Mouse (Mus musculus) heart, embryonic 10.5 days (tissue): Measurements from ENCODE around the gene Zcchc17. TPM values are rescaled to one million over a fixed set of nuclear protein-coding genes. Genes with fewer than 3 reads are reported as not detected.

Source experiments
- DNase-seq: peaks from one replicate; pipeline ENCODE4 v3.0.0-alpha.2; 2017; ENCODE audit warnings: low spot score
- H3K27ac ChIP-seq: fragments of 300-500 bp; sonication (generic); 2 replicates; pipeline ENCODE4 v1.5.1; 2016; ENCODE audit warnings: mild to moderate bottlenecking
- H3K27me3 ChIP-seq: fragments of 300-500 bp; sonication (generic); 2 replicates; pipeline ENCODE4 v1.6.1; 2016; ENCODE audit warnings: mild to moderate bottlenecking; ENCODE audit not compliant: poor library complexity, insufficient read depth, severe bottlenecking
- H3K36me3 ChIP-seq: fragments of 300-500 bp; sonication (generic); 2 replicates; pipeline ENCODE4 v1.6.1; 2016; ENCODE audit warnings: mild to moderate bottlenecking, moderate library complexity
- H3K4me1 ChIP-seq: fragments of 300-500 bp; sonication (generic); 2 replicates; pipeline ENCODE4 v1.6.1; 2016; ENCODE audit warnings: mild to moderate bottlenecking
- H3K4me3 ChIP-seq: fragments of 300-500 bp; sonication (generic); 2 replicates; pipeline ENCODE4 v1.5.1; 2016; ENCODE audit warnings: mild to moderate bottlenecking, moderate library complexity
- H3K9me3 ChIP-seq: fragments of 300-500 bp; sonication (generic); 2 replicates; pipeline ENCODE4 v1.6.1; 2016; ENCODE audit warnings: mild to moderate bottlenecking, moderate library complexity
- WGBS: fragments of 180-500 bp; shearing (Covaris S2); methylation state at CpG from one replicate; pipeline ENCODE4 v1.1.7; 2016; 5-methylcytosine and 5-hydroxymethylcytosine counted together
- polyA plus RNA-seq: library from polyadenylated mRNA; unstranded; fragments of >200 nt; fragmentation: Nextera tagmentation; extraction: Ambion mirVana; gene quantifications from 2 replicates; pipeline ENCODE4 v1.2.1, GENCODE M21; 2016

Zcchc17 gene
- polyA plus RNA-seq = 52.7 and 55.3 TPM in 2 replicates

DNA sequence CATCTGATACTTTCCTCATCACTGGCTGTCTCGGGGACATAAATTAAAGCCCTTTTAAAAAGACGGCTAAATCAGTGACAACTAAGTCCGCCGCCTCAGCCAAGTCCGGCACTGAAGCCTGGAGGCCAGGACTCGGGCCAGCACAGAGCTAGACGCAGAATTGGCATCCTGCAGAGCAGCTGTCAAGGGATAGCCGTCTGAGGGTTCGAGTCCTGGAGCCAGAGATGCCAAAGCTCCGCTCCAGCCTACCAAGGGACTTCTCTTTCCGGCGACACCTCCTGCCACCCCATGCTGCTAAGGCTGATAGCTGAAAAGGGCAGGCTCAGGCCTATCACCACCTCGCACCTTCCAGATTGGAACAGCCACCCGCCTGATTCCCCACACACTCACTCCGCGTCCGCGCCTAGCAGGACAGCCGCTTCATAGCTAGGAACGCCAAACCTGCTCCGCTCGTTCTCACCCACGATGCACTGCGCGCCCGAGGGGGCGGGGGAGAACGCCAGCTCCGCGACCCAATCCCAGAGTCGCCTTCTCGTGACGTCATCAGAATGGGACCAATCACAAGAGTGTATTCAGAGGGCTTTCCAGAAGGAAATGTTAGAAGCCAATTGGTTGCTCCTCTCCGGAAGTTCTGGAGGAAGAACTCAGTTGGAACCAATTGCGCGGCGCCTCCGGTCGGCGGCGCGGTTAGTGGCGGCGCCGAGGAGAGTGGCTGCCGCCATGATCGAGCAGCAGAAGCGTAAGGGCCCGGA is at the start of gene Zcchc17, which contains the start of gene Snrnp40:
TSS of gene Zcchc17 (minus strand) at position 458 of the 752 bp plus-strand sequence.
TSS of gene Snrnp40 (plus strand) at position 647 of the 752 bp plus-strand sequence.
- peak within 1 kb of the TSS; percentile 97 for H3K27ac ChIP-seq
- peaks cover 17% of the 10 kb centered on the region for H3K4me1 ChIP-seq
- peak; percentile 100 for DNase-seq
- H3K36me3 ChIP-seq = peaks cover 34% of the 10 kb centered on the region
- H3K27me3 ChIP-seq = no peaks in the 10 kb centered on the region
- WGBS = under 1% methylated on average over 49 of the region's 49 CpGs
- no peaks in the 10 kb centered on the region for H3K9me3 ChIP-seq
- H3K4me3 ChIP-seq = peak within 1 kb of the TSS; percentile 96

DNA sequence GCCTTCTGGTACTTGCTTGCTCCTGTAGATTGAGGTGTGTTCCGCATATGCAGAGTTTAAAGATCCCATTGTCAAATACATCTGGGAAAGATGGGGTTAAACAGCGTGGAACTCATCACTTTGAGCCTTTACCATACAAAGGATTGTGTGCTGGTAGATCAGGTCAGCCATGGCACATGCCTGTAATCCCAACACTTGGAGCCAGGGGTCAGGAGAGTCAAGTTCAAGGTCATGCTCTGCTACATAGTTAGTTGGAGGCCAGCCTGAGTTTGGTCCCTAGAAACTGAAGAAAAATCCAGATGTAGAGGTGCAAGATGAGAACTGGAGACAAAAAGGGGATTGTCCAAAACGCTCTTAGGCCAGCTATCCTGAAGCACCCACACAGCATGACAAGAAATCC is 31.5 kb upstream of the Zcchc17 start:
- Histone ChIP-seq H3K9me3 (no peaks in the 10 kb centered on the region), H3K36me3 (peaks cover 47% of the 10 kb centered on the region), H3K4me1 (no peaks in the 10 kb centered on the region), H3K27me3 (no peaks in the 10 kb centered on the region), H3K4me3 (no peak overlapping the region), H3K27ac (no peak overlapping the region)
- no peak for DNase-seq
- 70% methylated on average over 3 of the region's 3 CpGs for WGBS

DNA sequence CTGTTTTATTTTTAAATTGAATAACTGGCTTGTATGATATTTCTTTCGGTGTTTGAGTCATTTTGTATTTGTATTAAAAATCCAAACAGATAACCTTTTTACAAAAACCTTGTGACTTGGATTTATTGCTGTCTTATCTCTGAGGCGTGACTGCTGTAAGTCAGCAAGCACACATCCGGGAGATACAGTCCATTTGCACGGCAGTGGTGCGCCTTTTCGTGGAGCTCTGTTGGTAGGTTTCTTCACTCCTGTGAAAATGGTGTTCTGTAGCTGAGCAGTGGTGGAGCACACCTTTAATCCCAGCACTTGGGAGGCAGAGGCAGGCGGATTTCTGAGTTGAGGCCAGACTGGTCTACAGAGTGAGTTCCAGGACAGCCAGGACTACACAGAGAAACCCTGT is 30.2 kb upstream of the Zcchc17 start:
- 88% methylated on average over 7 of the region's 7 CpGs for WGBS
- Histone ChIP-seq H3K27me3 (no peaks in the 10 kb centered on the region), H3K4me3 (no peak overlapping the region), H3K4me1 (no peaks in the 10 kb centered on the region), H3K9me3 (no peaks in the 10 kb centered on the region), H3K36me3 (peaks cover 58% of the 10 kb centered on the region), H3K27ac (no peak overlapping the region)
- DNase-seq = no peak

GRCm38 (mm10) chr4:130389496-130389895 is 29.8 kb upstream of the Zcchc17 start:
- 89% methylated on average over 6 of the region's 6 CpGs for WGBS
- no peak for DNase-seq
- peaks cover 62% of the 10 kb centered on the region for H3K36me3 ChIP-seq
- H3K27me3 ChIP-seq = no peaks in the 10 kb centered on the region
- H3K9me3 ChIP-seq = no peaks in the 10 kb centered on the region
- H3K4me3 ChIP-seq = no peak overlapping the region
- H3K4me1 ChIP-seq = no peaks in the 10 kb centered on the region
- no peak overlapping the region for H3K27ac ChIP-seq

DNA sequence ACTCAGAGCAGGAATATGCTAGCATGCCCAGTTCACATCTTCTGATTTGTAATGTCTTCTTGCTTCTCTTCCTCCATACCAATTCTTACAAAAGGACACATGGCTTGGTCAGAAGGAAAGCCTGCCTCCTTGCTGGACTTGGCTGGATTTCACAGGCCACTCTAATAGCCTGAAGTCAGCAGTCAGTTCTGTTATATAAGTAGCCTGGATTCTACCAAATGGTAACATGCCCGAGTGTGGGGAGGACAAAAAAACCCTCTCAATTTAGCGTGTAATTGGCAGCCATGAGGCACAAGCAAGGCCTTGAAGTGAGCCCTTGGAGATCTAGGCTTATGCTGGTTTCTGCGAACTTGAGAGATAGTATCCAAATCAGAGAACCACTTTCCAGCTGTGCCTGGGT is 27.5 kb upstream of the Zcchc17 start:
- WGBS = 83% methylated on average over 3 of the region's 3 CpGs
- Histone ChIP-seq H3K9me3 (no peaks in the 10 kb centered on the region), H3K27me3 (no peaks in the 10 kb centered on the region), H3K4me1 (no peaks in the 10 kb centered on the region), H3K4me3 (no peak overlapping the region), H3K27ac (no peak overlapping the region), H3K36me3 (peaks cover 85% of the 10 kb centered on the region)
- DNase-seq = no peak

DNA sequence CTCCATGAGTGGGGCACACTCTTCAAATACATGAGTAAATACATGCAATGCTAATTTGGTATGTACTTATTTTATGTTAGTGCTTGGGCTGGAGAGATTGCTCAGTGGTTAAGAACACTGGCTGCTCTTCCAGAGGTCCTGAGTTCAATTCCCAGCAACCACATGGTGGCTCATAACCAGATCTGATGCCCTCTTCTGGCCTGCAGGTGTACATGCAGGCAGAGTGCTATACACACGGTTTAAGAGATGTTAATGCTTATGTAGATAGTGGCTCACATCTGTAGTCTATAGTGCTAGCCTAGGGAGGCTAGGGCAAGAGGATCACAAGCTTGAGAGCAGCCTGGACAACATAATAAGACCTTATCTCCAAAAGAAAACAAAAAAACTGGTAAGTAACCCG is 20.7 kb upstream of the Zcchc17 start:
- 60% methylated on average over 2 of the region's 2 CpGs for WGBS
- Histone ChIP-seq H3K36me3 (peaks cover 95% of the 10 kb centered on the region), H3K4me1 (no peaks in the 10 kb centered on the region), H3K4me3 (no peak overlapping the region), H3K27me3 (no peaks in the 10 kb centered on the region), H3K9me3 (no peaks in the 10 kb centered on the region; the same call in 1 of the 2 replicates), H3K27ac (no peak overlapping the region)
- DNase-seq = no peak

- DNase-seq = no peak
Observed at GRCm38 (mm10) chr4:130379181-130379580, 19.4 kb upstream of the Zcchc17 start.

GRCm38 (mm10) chr4:130377500-130377899 is 17.8 kb upstream of the Zcchc17 start:
- no peak overlapping the region for H3K4me3 ChIP-seq
- 79% methylated on average over 4 of the region's 4 CpGs for WGBS
- no peak for DNase-seq
- H3K4me1 ChIP-seq = no peaks in the 10 kb centered on the region
- H3K36me3 ChIP-seq = peaks cover 95% of the 10 kb centered on the region
- no peaks in the 10 kb centered on the region for H3K27me3 ChIP-seq
- no peaks in the 10 kb centered on the region; the same call in 1 of the 2 replicates for H3K9me3 ChIP-seq
- no peak overlapping the region for H3K27ac ChIP-seq

More at GRCm38 (mm10) chr4:130379181-130379580, 19.4 kb upstream of the Zcchc17 start:
- Histone ChIP-seq H3K27ac (no peak overlapping the region), H3K4me1 (no peaks in the 10 kb centered on the region), H3K9me3 (no peaks in the 10 kb centered on the region; the same call in 1 of the 2 replicates), H3K36me3 (peaks cover 95% of the 10 kb centered on the region), H3K27me3 (no peaks in the 10 kb centered on the region), H3K4me3 (no peak overlapping the region)
- WGBS = 95% methylated on average over 2 of the region's 2 CpGs

- no peak for DNase-seq
Observed at GRCm38 (mm10) chr4:130376675-130377074, 16.9 kb upstream of the Zcchc17 start.

DNA sequence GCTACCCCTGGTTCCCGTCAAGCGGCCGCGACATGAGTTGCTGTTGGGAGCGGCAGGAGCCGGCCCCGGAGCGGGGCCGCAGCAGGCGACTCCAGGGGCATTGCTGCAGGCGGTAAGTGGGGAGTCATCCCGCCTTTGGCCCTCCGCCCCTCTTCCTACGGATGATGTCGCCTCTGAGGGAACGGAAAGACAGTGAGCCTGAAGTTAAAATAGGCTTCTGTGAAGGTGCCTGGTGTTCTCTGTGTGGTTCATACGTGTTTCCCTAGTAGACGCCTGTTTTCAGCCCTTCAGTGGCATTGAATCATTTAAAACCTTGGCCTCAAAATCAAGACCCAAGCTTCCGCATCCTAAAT is 471 bp upstream of the Zcchc17 start:
- no peak for DNase-seq
- under 1% methylated on average over 19 of the region's 19 CpGs for WGBS
- H3K4me3 ChIP-seq = peak overlapping the region; percentile 96
- peaks cover 39% of the 10 kb centered on the region for H3K36me3 ChIP-seq
- peak overlapping the region; percentile 97 for H3K27ac ChIP-seq
- no peaks in the 10 kb centered on the region for H3K27me3 ChIP-seq
- H3K4me1 ChIP-seq = peaks cover 17% of the 10 kb centered on the region
- H3K9me3 ChIP-seq = no peaks in the 10 kb centered on the region

More at GRCm38 (mm10) chr4:130376675-130377074, 16.9 kb upstream of the Zcchc17 start:
- no peaks in the 10 kb centered on the region for H3K4me1 ChIP-seq
- H3K4me3 ChIP-seq = no peak overlapping the region
- no peaks in the 10 kb centered on the region for H3K27me3 ChIP-seq
- no peaks in the 10 kb centered on the region; the same call in 1 of the 2 replicates for H3K9me3 ChIP-seq
- H3K36me3 ChIP-seq = peaks cover 92% of the 10 kb centered on the region
- 90% methylated on average over 4 of the region's 4 CpGs for WGBS
- H3K27ac ChIP-seq = no peak overlapping the region

- no peak for DNase-seq
- Histone ChIP-seq H3K4me3 (no peak overlapping the region), H3K27me3 (no peaks in the 10 kb centered on the region), H3K4me1 (peaks cover 17% of the 10 kb centered on the region), H3K9me3 (no peaks in the 10 kb centered on the region), H3K36me3 (peaks cover 35% of the 10 kb centered on the region), H3K27ac (no peak overlapping the region)
Observed at GRCm38 (mm10) chr4:130357946-130358345, 1.8 kb downstream of the Zcchc17 start.

DNA sequence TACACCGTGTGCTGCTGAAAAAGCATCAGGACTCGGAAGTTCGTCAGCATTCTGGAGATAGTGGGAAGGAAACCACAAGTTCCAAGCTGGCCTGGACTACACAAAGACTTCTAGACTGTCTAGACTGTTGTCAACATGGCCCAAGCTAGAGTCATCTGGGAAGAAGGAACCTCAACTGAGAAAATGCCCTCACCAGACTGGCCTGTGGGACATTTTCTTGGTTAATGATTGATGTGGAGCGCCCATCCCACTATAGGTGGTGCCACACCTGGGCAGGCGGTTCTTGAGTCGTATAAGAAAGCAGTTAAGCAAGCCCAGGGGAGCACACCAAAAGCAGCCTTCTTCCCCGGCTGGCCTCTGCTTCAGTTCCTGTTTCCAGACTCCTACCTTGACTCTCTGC is 7.2 kb downstream of the Zcchc17 start:
- no peaks in the 10 kb centered on the region for H3K27me3 ChIP-seq
- no peak overlapping the region for H3K4me3 ChIP-seq
- H3K27ac ChIP-seq = no peak overlapping the region
- peaks cover 79% of the 10 kb centered on the region for H3K36me3 ChIP-seq
- 91% methylated on average over 7 of the region's 7 CpGs for WGBS
- no peak for DNase-seq
- no peaks in the 10 kb centered on the region for H3K9me3 ChIP-seq
- no peaks in the 10 kb centered on the region for H3K4me1 ChIP-seq

GRCm38 (mm10) chr4:130350690-130351422 is 8.9 kb downstream of the Zcchc17 start:
- peaks cover 69% of the 10 kb centered on the region for H3K36me3 ChIP-seq
- 83% methylated on average over 16 of the region's 16 CpGs for WGBS
- no peak overlapping the region for H3K27ac ChIP-seq
- no peak for DNase-seq
- H3K4me1 ChIP-seq = peaks cover 8% of the 10 kb centered on the region; the same call in 1 of the 2 replicates
- H3K27me3 ChIP-seq = no peaks in the 10 kb centered on the region
- H3K9me3 ChIP-seq = no peaks in the 10 kb centered on the region
- no peak overlapping the region for H3K4me3 ChIP-seq
